Mouse (Mus musculus) hematopoietic stem cell, adult 5-6 weeks (primary cell): ENCODE results near the gene Lrp10. TPM values are rescaled to one million over a fixed set of nuclear protein-coding genes. Genes with fewer than 3 reads are reported as not detected.

Source experiments
- ATAC-seq, 2 experiments: fragments of 125-278 bp in 1 of 2; replicated peaks in 1 of 2; 2 replicates each; pipeline ENCODE4 v1.8.0; 2016 to 2017; ENCODE audit warnings: inconsistent platforms in 2 of 2, mild to moderate bottlenecking in 2 of 2, moderate number of reproducible peaks in 2 of 2, low read depth in 1 of 2, moderate TSS enrichment in 1 of 2; ENCODE audit not compliant: low FRiP score in 2 of 2, poor library complexity in 2 of 2, severe bottlenecking in 2 of 2, insufficient read depth in 1 of 2, low TSS enrichment in 1 of 2
- total RNA-seq: library from RNA; stranded (forward); fragments of 172-1452, 232-1000 nt; gene quantifications from 2 replicates; pipeline ENCODE4 v1.2.3, GENCODE M21; 2017

Gene Lrp10
- 20.5 and 38.3 TPM in 2 replicates for total RNA-seq

- peak; percentile 68 to 85 for ATAC-seq
Observed at GRCm38 (mm10) chr14:54463959-54464292, at the start of gene Lrp10. TSS of gene Lrp10 (plus strand) at chr14:54464137.

GRCm38 (mm10) chr14:54415241-54416020 is 48.5 kb upstream of the Lrp10 start:
- no peak for ATAC-seq

- no peak for ATAC-seq
Observed at GRCm38 (mm10) chr14:54416229-54416775, 47.6 kb upstream of the Lrp10 start.

DNA sequence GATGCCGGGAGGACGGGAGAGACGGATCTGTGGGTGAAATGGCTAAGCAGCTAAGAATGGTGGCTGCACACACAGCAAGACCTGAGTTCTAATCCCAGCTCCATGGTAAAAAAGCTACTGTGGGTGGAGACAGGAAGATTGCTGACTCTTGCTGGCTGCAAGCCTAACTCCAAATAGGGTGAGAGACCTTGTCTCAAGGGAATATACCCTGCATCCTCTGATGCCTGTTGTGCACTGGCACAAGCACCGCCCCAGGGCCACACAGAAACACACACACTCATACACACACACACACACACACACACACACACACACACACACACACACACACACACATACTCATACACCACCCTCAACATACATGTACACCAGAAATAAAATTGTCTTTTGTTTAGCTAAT is 47.1 kb upstream of the Lrp10 start:
- no peak for ATAC-seq

DNA sequence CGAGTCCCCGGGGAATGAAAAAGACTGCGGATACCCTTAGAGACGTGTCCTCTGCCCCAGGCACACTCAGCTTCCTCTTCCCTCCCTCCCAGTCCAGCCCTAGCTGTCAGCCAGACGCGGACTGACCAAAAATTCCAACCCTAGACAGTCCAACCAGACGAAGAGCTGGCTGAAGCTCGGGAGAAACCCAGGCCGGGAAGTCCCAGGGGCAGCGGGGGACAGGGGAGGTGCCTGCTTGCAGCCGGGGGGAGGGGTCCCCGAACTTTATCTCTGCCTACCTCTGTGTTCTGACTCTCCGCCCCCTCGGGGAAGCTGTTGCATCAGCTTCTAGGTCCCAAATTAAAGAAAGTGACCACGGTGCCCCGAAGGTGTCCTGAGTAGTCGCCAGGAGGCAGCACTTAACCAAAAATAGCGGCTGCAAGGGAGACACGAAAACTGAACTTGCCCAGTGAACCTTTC is 46.3 kb upstream of the Lrp10 start, which contains the start of gene Slc7a7:
Gene Slc7a7, minus strand, starts transcription at position 158 of the 459 bp plus-strand sequence.
- ATAC-seq = peak in 1 of 2 experiments; percentile 18; a peak in 1 of 4 replicates

DNA sequence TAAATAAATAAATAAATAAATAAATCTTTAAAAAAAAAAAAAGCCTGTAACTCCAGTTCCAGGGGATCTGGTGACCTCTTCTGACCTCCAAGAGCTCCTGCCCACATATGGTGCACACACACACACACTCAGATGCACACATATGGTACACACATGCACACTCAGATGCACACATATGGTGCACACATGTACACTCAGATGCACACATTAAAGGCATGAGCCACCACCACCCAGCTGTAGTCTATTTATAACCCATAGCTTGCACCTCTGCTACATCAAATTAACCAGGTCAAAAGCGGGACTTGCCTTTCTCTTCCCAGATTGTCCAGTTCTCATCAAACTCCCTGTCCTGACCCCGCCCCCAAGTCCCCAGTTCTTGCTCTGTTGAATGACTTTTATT is 42.9 kb upstream of the Lrp10 start:
- ATAC-seq = no peak

GRCm38 (mm10) chr14:54423406-54423805 is 40.5 kb upstream of the Lrp10 start:
- ATAC-seq = no peak

DNA sequence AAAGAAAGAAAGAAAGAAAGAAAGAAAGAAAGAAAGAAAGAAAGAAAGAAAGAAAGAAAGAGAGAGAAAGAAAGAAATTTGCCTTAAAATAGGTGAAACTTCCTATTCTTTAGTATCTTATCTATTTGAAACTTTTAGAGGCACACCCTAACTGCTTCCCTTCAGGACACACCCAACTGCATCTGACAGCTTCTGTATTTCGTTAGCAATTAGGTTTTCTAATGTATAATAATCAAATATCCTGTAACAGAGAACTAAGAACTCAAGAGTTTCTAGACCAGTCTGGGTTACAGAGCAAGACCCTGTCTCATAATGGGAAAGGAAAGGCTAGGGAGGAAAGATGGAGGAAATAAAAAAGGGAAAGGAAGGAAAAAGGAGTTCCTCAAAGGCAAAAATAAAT is 39.3 kb upstream of the Lrp10 start:
- ATAC-seq = no peak

DNA sequence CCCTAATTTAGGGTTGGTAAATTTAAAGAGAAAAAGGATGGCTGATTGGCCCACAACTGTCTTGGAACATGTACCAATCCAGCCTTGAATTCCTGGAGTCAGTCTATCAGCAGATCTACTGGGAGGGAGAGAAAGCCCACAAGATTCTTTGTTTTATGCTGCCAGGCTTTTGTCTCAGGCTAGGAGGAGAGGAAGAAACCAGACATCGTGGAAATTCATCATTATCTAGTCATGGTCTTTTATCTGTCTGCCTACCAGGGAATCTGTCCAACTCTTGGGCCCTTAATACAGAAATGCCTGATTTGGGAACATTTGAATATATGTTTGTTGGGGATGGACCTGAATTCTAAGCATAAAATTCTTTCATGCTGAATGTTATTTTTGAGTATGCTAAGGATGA is 38.4 kb upstream of the Lrp10 start:
- ATAC-seq = no peak

- ATAC-seq = peak; percentile 34 to 48; a peak in 3 of 4 replicates
Observed at GRCm38 (mm10) chr14:54426003-54426688, 37.8 kb upstream of the Lrp10 start.

DNA sequence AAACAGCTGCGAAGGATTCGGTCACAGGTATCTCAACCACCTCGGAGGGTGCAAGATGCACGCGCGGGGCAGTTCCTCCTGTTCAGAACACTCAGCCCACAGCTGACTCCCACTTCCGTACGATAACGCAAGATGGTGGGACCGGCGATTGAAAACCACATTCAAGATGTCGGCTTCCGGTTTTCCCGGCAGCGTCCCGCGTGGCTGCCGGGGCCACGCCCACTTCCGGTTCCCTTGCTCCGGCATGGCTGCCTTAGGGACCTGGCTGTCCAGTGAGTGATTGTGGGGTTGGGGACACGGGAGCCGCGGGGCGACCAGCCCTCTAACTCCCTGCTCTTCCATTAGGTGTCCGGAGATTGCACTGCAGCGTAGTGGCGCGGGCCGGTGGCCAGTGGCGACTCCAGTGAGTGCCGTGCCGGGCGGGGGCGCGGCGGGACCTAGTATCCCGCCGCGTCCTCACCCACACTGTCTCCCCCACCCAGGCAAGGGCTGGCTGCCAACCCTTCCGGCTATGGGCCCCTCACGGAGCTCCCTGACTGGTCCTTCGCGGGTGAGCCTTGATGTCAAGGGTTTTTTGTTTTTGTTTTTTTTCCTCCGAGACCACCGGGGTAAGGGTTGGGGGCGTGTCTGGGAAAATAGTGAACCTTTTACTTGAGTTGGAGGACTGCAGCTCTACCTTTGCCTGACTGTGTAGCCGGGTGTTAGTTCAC is 37.1 kb upstream of the Lrp10 start, which contains the start of gene Mrpl52:
Gene Mrpl52, plus strand, starts transcription at position 221 of the 710 bp plus-strand sequence.
- peak; percentile 72 to 78 for ATAC-seq

DNA sequence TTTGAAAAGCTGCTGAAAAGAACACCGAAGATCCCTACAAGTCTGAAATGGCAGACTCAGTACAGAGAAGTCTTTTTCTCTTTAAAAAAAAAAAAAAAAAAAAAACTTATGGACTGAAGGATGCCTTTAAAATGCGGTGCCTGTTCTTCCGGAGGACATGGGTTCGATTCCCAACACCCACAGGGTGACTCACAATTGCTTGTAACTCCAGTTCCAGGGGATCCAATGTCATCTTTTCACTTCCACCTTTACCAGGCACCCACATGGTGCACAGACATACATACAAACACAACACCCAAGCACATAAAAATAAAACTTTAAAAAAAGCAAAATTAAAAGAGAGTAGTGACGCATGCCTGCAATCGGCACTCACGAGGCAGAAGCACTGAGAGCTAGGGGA is 36.2 kb upstream of the Lrp10 start:
- no peak for ATAC-seq

GRCm38 (mm10) chr14:54428421-54428820 is 35.5 kb upstream of the Lrp10 start:
- ATAC-seq = no peak

GRCm38 (mm10) chr14:54429332-54430093 is 34.4 kb upstream of the Lrp10 start:
- ATAC-seq = no peak

DNA sequence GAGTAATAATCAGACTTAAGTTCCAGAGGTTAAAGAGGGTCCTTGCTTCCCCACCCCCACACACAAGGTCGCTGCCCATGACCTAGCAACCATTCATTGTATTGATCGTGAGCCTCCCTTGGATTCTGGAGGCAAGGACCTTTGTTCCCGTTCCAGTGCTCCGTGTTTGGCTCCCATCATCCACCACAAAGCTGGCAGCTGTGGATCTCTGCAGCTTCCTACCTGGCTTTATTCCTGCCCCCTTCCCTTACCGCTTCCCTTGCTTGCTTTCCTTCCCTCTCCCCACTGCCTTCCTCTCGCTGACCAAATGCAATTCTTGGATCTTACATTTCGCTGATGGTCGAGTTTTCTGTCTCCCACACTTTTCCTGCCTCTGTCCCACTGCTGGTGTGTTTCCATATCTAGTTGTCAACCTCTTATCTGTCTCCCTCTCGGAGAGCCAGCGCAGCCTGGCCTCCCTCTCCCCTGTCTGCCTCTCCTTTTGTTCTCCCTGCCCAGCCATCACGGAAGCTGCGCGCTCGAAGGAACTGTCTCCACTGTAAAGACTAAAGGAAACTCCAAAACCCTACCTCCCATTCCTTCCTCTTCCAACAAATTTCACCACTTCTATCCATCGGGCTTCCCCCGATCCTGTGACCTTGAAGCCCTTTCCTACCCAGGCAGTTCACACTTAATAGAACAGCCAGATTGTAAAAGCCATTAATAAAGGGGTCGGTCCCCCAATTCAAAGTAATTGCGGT is 33.4 kb upstream of the Lrp10 start:
- ATAC-seq = no peak

DNA sequence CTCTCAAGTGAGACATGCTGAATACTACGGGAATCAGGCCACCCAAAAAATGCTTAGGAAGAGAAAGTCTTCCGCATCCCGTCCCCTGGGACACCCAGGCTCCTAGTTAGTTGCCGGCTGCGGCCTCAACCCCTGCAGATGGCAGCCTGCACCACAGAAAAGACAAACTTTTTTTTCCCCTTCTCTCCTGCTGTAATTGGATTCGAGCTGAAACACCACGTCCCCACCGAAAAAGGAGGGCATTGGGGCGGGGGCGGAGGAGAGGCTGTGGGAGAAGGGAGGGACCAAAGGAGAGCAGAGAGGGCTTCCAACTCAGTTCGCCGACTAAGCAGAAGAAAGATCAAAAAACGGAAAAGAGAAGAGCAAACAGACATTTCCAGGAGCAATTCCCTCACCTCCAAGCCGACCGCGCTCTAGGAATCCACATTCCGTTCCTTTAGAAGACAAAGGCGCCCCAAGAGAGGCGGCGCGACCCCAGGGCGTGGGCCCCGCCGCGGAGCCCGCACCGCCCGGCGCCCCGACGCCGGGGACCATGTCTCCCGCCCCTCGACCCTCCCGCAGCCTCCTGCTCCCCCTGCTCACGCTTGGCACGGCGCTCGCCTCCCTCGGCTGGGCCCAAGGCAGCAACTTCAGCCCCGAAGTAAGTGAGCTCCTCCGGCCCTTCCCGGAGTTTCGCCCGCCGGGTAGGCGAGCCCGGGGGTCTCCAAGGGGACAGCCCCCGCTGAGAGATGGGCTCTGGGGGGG is 32.4 kb upstream of the Lrp10 start, which contains the start of gene Mmp14:
Gene Mmp14, plus strand, starts transcription at position 279 of the 744 bp plus-strand sequence.
- ATAC-seq = no peak
